Mouse (Mus musculus): ENCODE measurements around the gene Slx4ip.
A peak's percentile ranks its signal among the peaks of the same experiment; 100 is the strongest.

Gene Slx4ip

DNA sequence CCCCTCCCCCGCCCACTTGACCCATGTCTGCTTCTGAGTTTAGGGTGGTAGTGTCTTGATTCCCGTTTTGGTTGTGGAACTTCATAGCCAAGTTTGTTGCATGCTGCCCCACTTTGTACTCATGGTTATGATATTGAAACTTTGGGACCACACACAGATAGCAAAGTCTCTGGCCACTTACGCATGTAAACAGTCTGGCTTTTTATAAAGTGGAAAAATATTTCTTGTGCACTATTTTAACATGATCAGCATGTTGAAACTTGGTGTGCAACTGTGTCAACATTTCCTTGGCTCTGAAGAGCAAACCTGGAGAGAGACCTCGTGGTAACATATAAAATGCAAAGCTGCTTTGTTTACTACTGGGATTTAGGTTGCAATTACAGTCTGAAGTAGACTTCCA is 56.5 kb downstream of the Slx4ip start:
- DNase-seq (ENCODE audit: low spot score in 2 of 2): no peak

DNA sequence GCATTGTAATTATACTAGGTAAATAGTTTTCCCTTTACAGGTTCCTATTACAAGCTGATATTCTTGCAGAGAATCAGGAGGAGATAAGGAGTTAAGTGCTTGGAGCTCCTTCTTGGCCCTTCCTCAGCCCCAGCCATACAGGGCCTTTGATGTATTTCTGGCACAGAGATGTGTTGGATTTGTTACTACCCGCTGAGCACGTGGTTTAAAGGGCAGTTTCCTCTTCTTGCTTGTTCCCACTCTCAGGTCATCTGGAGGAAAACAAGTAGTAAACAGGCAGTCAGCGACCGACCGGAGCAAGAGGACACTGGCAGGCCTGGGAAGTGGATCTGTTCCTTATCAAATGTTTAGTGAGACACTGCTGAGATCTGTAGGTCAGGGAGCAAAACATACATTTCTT is 56.9 kb downstream of the Slx4ip start:
- DNase-seq (ENCODE audit: low spot score in 2 of 2): peak in 1 of 2 experiments; percentile 30

DNA sequence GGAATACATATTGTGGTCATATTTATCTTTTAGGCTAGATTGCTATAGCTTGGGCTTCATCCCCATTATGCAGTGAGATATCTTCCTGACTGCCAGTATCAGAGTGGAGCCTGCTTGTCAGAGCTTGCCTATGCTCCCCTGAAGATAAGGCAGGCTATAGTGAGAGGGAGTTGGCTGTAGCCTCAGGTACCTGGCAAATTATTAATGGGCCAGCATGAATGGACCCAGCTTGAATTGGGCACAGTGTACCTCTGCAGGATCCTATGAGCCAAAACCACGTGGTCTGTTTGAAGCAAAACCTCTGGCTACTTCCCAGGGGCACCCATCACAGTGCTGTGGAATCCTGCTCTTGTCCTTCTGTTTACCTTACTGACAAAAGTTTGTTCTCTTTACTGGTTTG is 61.2 kb downstream of the Slx4ip start:
- DNase-seq (ENCODE audit: low spot score in 2 of 2): no peak

DNA sequence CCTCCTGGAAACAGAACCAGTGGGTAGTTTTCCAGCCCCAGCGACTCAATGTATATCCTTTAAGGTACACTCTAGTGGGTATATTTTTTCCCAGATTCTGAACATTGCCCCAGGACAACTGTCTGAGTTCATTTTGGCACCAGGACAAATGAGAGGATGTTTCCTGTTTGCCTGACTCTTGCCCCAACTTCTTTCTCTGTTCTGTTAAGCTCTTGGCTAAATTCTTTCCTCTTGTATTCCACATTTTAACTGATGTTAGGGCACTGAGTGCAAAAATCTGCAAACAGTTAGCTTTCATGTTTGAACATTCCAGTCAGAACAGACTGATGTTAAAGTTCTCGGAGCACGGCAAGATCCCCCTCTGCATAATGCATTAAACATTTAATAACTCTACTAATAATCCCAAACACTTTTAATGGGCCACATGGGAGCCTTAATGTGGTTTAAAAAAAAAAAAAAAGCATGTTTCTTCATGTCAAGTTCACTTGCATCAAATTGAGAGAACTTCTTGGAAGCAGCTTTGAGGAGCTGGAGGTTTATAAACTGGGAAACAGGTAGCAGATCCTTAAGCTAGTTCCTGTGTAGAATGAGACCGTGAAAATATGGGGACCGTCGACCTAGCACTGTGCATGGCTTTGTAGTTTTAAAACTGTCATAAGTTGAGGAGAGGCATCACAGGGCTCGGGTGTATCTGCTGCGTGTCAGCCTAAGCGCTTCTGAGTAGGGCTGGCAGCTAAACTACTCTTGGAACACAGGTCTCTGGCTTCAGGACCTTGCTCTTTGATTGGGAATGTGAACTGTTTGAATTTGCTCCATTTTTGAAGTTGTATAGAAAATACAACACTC is 64.9 kb downstream of the Slx4ip start:
- DNase-seq (ENCODE audit: low spot score in 2 of 2): no peak

DNA sequence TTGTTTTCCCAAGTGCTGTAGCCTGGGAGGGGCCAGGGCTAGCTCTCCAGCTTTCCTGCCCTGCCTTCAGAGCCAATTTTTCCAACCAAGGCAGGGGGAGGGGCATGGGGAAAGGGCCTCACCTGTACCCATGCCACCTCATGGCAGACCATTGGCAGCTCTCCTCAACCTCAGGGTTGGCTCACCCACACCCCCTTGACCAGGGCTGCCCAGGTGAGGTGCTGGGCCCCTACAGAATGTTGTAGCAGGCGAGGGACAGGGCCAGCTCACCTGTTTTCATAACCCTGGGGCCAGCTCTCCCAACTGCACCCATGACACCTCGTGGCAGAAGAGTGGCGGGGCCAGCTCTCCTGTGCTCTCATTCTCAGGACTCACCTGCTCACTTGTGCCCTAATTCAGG is 67.7 kb downstream of the Slx4ip start:
- no peak for DNase-seq (ENCODE audit: low spot score in 2 of 2)

DNA sequence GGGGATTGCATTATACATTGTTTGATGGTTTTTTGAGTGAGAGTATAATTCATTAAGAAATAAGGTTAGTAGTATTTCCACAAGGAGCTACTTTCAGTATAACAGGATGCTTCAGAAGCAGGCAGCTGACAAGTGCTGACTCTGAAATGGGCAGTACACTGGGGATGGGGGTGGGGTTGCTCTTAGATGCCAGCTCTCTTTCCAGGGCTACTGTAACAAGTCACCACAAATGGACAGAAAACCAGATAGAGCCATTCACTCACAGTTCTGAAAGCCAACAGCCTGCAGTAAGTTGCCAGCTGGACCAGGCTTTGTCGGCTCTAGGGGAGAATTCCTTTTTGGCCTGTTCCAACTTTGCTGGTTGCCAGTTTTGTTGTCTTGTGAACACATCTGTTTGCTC is 84.8 kb downstream of the Slx4ip start:
- DNase-seq (ENCODE audit: low spot score in 2 of 2): no peak

DNA sequence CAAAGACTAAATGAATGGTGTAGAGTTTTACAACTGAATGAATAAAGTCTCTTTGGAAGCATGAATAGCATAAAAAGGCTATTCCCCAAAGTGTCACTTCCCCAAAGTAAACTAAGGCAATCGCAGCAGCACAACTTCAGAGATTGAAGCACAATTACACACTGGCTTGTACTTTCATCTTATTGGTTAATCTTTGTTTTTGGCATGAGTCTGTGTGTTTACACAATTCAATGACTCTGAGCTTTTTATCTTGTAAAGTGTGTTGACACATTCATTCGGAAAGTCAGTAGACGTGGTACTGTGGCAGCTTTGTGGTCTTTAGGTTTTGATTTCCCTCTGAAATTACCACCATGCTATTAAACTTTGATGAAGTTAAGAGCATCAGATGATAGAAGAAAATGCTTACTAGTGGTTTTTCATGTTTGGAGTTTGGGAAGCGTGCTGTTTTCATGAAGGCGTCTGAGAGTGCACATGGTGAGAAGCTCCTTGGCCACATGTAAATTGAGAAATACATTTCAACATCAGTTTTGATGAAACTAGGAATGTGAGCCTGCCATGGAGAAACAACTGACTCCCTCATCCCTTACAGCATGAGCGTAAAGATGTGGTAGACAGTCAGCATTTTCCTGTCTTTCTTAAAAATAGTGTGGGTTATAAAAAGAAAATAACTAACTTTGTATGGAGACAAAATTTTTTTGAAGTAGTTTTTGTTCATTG is 88.2 kb downstream of the Slx4ip start:
- DNase-seq (ENCODE audit: low spot score in 2 of 2): no peak

DNA sequence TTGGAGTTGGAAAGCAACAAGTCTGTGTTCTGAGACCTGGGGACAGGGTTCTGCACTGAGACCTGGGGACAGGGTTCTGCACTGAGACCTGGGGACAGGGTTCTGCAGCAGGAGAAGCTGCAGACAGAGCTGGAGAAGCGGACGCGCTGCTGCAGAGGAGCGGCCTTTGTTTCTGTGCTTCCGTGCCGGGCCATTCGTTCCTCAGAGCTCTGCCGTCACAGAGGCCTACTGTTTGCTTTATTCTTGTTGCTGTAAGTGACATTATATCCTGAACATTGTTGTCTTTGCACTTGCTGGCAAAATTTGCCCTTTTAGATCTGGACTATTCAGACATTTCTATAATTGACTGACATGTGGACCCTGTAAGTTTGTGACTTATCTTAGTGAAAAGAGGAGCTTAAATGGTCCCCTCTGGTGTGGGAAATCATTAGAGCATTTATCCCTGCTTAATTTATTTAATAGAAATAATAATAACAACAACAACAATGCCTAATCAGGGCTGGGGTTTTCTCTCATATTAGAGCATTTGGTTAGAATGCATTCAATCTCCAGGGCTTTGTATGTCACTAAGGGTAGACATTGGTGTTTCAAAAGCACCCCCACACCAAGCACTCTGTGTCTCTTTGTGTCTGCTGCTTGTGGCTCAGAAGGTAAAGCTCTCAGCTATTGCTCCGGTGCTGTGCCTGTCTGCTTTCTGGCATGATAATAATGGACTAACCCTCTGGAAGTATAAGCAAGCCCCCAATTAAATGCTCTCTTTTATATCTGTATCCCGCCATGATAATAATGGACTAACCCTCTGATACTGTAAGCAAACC is 90.3 kb downstream of the Slx4ip start:
- DNase-seq (ENCODE audit: low spot score in 2 of 2): no peak

DNA sequence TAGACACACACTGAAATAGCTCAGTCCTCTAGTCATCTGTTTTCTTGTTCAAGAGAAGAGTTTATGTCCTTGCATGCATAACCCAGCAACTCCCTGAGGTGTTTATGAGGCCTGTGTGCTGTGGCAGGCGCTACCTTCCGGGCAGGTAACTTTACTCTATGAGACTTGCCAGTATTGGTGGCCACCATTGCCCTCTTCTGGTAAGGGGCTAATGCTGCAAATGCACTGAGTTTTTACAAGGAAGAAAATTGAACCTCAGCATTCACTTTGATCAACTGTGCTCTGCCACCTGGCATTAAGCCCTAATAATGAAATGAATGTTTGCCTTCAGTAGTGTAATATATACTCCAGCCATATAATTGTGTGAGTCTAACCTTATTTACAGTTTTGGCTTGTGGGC is 92.9 kb downstream of the Slx4ip start:
- no peak for DNase-seq (ENCODE audit: low spot score in 2 of 2)

DNA sequence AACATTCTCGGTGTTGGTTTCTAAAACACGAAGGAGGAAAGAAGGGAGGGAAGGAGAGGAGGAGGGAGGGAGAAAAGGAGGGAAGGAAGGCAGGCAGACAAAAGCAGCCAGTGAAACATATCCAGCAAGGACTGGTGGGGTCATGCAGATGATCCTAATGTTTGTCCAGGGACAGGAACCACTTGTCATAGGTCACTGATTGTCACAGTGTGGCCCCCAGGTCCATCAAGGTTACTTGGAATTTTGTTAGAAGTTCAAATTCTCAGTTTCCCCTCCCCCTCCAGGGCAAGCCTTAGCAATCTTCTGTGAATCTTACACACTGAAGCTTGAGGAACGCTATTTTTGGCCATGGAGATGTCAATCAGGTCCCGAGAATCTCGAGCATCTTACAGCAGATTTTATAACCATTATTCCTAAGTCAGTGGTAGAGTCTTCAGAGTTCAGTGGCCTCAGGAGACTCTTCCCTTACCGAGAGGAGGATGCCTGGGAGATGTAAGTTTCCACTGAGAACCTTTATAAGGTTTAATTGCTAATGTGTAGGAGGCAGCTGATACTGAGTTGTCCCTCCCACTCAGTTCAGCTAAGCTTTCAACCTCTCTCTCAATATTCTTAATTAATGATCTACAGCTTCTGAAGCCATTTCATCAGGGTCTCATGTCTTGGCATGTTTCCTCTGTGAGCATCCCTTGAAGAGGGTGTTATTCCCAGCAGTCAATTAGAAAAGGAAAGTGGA is 95.1 kb downstream of the Slx4ip start:
- no peak for DNase-seq (ENCODE audit: low spot score in 2 of 2)

DNA sequence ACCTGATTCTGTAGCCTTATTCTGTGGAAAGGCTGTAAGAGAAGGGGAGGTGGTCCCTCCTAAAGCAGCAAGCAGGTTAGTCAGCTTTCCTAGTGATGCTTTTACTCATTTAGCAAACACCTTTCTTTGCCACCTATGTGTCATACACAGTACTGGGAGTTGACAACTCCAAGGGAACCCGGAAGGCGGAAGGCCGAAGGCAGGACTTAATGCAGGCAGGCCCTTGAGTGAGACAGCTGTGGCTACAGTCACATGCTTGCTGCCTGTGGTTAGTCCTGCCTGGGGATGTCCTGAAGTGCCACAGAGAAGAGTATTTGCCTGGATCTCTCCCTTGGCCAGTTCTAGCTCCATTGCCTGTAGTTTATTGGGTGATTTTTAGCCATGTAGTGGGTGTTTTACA is 102.1 kb downstream of the Slx4ip start:
- no peak for DNase-seq (ENCODE audit: low spot score in 2 of 2)

DNA sequence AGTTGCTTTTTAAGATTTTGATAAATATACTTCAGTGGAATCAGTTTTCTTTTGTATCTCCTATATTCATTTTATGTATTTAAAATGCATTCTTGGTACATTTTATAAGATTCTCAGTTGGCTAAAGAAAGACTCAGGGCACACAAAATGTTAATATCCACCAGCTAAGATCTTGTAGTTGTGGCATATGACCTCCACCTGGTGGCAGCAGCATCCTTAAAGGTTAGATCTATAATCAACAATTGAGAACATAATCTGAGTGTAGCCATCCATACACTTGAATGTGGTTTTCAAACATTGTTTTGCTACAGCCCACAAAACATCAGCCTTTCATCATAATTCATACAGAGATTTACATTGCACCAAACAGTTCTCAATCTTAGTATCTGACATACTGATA is 106.1 kb downstream of the Slx4ip start:
- DNase-seq (ENCODE audit: low spot score in 2 of 2): peak in 1 of 2 experiments; percentile 20

DNA sequence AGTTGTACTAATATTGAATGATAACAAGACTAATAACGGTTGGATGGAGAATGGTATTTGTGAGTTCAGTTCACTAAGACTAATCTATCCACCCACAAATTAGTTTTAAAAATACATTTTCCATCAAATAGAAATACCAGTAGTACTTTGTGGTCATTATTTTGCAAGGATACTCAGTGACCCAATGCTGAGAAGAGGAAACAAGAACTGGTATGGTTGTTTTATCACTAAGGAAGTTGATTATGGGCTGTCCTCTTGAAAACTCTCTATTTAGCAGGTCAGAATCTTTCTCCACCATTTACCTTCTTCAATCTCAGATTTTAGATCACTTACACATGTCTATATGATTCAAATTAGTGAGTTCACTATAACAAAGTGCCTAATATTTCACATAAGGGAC is 111.0 kb downstream of the Slx4ip start:
- no peak for DNase-seq (ENCODE audit: low spot score in 2 of 2)

DNA sequence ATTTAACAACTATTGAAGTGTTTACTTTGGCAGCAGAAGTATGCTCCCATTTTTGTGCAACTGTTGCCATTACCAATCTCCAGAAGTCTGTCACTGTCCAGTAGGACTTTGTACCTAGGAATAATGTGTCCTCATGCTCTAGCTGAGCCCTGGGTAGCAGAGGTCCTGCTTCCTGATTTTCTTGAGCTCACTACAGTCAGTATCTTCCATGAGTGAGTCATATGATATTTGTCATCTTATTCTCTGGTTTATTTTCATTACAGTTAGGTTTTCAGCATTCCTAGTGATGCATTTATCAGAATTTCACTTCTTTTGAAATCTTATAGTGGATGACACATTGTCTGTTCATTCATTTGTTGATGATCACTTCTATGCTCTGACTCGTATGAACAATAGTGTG is 115.6 kb downstream of the Slx4ip start:
- no peak for DNase-seq (ENCODE audit: low spot score in 2 of 2)

DNA sequence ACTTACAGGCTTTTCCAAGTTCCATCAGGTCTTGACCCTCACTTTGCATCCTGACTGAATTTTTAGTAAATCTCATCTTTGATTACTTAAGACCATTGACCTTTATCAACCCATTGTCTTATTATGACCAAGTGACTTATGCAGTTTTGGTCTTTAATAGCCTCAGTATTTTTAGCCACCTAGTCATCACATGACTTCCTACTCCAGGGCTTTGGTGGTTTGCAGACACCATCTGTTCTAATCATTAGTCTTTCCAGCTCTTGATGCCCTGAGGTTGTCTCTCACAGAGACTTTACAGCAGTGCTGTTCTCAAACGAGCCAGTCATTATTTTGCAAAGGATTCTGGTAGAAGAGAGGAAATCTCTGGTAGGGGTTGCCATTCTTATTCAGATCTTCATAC is 121.0 kb downstream of the Slx4ip start:
- DNase-seq (ENCODE audit: low spot score in 2 of 2): peak; percentile 13 to 63

DNA sequence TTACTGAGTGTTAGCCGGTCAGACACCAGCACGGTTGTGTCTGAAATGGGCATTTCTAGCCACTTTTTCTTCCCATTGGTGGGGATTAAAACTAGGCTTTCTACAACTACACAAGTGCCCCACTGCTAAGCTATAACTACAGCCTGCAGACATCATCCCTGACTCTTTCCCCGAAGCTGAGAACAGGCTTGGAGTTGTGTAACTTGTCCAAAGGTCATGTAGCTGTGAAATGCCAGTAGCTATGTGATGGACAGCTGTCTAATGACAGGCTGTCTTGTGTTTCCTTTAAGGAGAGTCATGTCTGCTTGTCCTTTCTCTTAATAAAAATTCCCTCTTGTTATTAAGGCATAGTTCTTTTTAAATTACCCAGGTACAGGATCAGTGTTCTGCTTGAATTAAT is 122.1 kb downstream of the Slx4ip start:
- DNase-seq (ENCODE audit: low spot score in 2 of 2): no peak

DNA sequence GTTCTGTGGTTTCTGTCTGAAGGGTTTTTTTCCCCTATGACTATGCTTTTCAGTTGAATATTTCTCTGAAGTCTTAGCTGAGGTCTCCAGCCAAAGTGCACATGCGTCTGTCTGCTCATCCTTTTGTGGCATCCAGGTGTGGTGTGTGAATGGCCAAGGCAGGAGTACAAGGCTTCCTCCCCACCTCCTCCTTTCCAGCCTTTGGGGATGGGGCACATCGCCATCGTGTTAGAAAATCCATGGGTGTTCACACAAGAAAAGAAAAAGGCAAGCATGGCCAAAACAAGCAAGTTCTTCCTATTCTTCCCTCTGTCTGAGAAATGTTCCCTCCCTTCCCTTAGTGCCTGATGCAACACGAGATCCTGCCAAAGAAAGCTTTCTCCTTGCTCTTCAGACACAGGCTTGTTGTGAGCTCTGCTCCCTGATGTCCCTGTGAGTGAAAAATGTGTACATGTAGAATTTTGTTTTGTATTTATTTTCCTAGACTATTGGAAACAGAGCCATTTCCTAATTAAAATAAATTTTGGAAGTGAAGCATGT is 122.9 kb downstream of the Slx4ip start:
- peak; percentile 19 to 30 for DNase-seq (ENCODE audit: low spot score in 2 of 2)

DNA sequence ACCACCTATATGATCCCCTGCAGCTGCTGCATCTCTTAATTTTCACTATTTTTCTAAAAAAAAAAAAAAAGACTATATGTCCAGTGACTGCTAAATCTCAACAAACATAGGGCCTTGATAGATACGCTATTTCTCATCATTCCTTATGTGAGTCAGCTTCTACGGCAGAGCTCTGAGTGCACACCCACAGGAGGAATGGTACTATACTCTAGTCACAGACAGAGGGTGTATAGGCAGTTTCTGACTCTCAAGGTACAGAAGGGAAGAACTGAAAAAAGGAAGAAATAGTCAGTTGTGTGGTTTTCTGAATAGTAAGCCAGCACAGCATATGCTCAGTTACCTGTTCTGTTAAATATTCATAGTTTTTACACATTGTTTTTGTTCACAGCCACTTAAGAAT is 123.4 kb downstream of the Slx4ip start:
- DNase-seq (ENCODE audit: low spot score in 2 of 2): no peak

DNA sequence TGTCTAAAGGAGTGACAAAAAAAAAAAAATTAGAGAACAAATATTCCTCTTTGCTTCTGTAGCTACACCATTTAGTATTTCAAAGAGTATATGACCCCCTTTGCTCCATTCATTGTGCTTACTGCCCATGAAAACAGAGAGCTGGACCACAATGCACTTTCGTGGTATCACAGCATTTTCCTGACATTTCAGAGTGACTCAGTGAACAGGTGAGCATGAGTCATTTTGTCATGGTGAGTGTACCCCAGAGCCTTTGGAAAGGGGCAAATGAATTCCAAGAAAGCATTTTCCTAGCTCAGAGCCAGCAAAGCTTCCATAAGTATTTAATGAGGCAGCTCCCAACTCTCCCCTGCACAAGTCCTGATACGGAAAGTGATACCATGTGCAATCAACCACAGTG is 153.1 kb downstream of the Slx4ip start:
- no peak for DNase-seq (ENCODE audit: low spot score in 2 of 2)

DNA sequence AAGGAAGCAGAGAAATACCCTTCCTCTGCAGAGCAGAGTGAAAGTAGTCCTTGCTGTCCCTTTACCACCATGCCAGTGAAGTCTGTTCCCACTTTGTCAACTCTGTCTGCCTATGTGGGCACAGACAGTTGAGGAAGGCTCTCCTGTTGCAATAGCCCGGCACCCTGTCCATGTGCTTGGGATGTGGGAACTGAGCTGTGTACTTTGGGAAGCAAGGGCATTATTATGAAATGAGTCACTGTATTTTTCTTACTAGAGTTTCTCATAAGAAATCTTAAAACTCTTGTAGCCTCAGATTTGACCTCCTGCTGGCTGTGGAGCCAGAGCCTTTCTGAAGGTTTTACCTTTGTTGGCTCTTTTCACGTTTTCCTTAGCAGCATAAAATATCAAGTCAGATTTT is 158.3 kb downstream of the Slx4ip start:
- peak in 1 of 2 experiments; percentile 25 for DNase-seq (ENCODE audit: low spot score in 2 of 2)

DNA sequence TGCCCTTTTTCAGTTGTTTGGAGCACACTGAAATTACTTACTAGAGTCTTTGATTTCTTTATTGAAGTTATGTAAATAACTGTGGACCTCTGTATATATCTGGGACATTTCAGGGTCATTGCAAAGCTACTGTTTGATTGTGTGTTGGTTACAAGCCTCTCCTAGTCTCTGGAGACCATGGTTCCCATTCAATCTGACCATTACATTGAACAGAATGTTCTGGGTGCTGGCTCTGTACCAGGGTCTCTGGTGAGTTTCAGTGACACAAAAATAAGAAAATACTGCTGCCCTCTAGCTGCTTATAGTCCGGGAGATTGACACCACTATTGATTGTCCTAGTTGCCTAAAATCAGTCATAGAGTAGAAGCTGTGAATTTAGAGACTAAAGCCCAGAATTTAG is 158.9 kb downstream of the Slx4ip start:
- DNase-seq (ENCODE audit: low spot score in 2 of 2): peak in 1 of 2 experiments; percentile 54

Data from heart, adult 9 months (tissue).